Comparison of ENCODE assay signal across 16 mouse cellular contexts in the genomic region with DNA sequence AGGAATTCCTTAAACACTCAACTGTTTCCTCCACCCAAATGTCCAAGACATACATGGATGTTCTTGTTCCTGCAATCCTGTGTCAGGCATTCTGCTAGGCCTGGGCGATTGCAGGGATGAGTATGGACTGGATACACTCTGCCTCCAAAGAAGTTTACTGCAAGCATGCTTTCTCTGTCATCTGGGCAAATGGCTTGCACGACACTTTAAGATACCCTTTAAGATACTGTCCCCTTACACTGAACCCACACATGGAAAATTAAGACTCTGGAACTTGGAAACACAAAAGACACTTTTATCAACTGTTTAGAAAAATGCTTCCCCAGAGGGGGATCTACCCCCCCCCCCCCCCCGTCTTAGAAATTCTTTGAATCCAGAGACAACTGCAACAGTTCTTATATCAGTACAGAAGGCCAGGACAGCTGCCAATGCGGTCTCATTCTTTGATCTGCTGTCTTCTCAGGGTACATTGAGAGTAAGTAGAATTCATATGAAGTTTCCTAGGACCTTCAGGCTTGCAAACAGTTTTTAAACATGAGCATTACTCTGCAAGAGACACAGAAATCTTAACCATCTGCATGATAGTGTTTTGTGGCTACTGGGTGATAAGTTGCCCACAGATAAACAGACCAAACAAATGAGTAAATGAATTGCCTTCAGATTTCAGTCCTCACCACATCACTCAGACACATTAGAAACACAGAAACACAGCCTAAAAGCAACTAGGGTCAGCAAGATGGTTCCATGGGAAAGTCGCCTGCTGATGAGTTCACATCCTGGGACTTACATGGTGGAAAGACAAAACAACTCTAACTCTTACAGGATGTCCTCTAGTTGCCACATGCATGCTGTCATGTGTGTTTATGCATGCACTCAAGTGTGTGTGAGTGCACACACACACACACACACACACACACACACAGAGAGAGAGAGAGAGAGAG.
"Had no signal": no experiment of that assay in that cellular context is flagged by ENCODE, and none has a peak within 500 bp of the region (broad histone marks: within the 10 kb centered on the region; RNA-seq: fewer than 3 reads in every experiment).

No protein-coding gene starts in this region.

- H3K4me1 ChIP-seq: liver, embryonic 13.5 days; liver, embryonic 15.5 days; megakaryocyte, embryonic 14.5 days; midbrain, embryonic 13.5 days; midbrain, embryonic 15.5 days; neural tube, embryonic 12.5 days; stomach, embryonic 15.5 days had no signal

- H3K9me3 ChIP-seq: liver, embryonic 13.5 days; liver, embryonic 15.5 days; midbrain, embryonic 13.5 days; midbrain, embryonic 15.5 days; neural tube, embryonic 12.5 days; stomach, embryonic 15.5 days had no signal

- H3K36me3 ChIP-seq: liver, embryonic 13.5 days; liver, embryonic 15.5 days; midbrain, embryonic 13.5 days; midbrain, embryonic 15.5 days; neural tube, embryonic 12.5 days; stomach, embryonic 15.5 days had no signal

- H3K27ac ChIP-seq: liver, embryonic 13.5 days; liver, embryonic 15.5 days; macrophage; midbrain, embryonic 13.5 days; midbrain, embryonic 15.5 days; neural tube, embryonic 12.5 days; stomach, embryonic 15.5 days; stomach, postnatal 0 days had no signal

- ATAC-seq: liver, postnatal 0 days; midbrain, embryonic 13.5 days; midbrain, embryonic 15.5 days had no signal

- H3K9ac ChIP-seq: liver, embryonic 13.5 days; liver, embryonic 15.5 days; liver, postnatal 0 days; midbrain, embryonic 13.5 days; midbrain, embryonic 15.5 days; neural tube, embryonic 12.5 days; stomach, embryonic 15.5 days had no signal

- H3K4me2 ChIP-seq: liver, embryonic 11.5 days; liver, embryonic 13.5 days; liver, embryonic 15.5 days; midbrain, embryonic 13.5 days; midbrain, embryonic 15.5 days; neural tube, embryonic 12.5 days; stomach, embryonic 15.5 days had no signal

- H3K27me3 ChIP-seq: liver, embryonic 13.5 days; liver, embryonic 15.5 days; megakaryocyte, embryonic 14.5 days; midbrain, embryonic 13.5 days; midbrain, embryonic 15.5 days; neural tube, embryonic 12.5 days; stomach, embryonic 15.5 days had no signal

- DNase-seq: liver; liver, embryonic 13.5 days; liver, postnatal 0 days; right cerebral cortex, postnatal 14 days; thymus, adult 2 months; thymus, postnatal 25 days; thymus, postnatal 4 days had no signal

- H3K4me3 ChIP-seq: liver, embryonic 13.5 days; liver, embryonic 15.5 days; megakaryocyte, embryonic 14.5 days; midbrain, embryonic 13.5 days; midbrain, embryonic 15.5 days; neural tube, embryonic 12.5 days; stomach, embryonic 15.5 days had no signal
